ENCODE assay signal across 8 mouse cellular contexts in genomic region chr9:42123204-42123603, GRCm38 (mm10). TPM values are rescaled to one million over a fixed set of nuclear protein-coding genes. Genes with fewer than 3 reads are reported as not detected.
A peak's percentile ranks its signal among the peaks of the same experiment; 100 is the strongest.
DNase-seq lines count a peak whose midpoint lies in the region; ATAC-seq and TF ChIP-seq lines count a peak whose summit lies in the region.

No protein-coding gene starts in this region.

- TF ChIP-seq CTCF in left cerebral cortex, adult 2 months (IDR thresholded peaks at IDR 0.05), result no peak
- TF ChIP-seq CTCF in embryonic fibroblast, embryonic 13.5 days (IDR thresholded peaks at IDR 0.05; ENCODE audit: borderline replicate concordance, insufficient read depth, low read length), result no peak

- H3K4me3 ChIP-seq in left cerebral cortex, adult 2 months, result peak overlapping the region; percentile 76
- H3K4me3 ChIP-seq in embryonic fibroblast, embryonic 13.5 days (ENCODE audit: insufficient read depth, low read length), result peak overlapping the region; percentile 45
- H3K4me3 ChIP-seq in intestine, embryonic 15.5 days (replicated peaks), result peak overlapping the region; percentile 74
- peak overlapping the region; percentile 69 for H3K4me3 ChIP-seq in neural tube, embryonic 11.5 days (ENCODE audit: low read depth, low read length)

- no peak; the same call in 1 of the 2 replicates for ATAC-seq in intestine, embryonic 15.5 days
- ATAC-seq in neural tube, embryonic 11.5 days (ENCODE audit: insufficient read depth, low FRiP score, low TSS enrichment), result no peak

- intact Hi-C loops in left cerebral cortex, adult 2 months (cut with DNase I), result loop anchor here (2.0 to 5.0 kb wide), 5 partner anchors 38 to 118 kb away; no protein-coding TSS in a partner anchor
- intact Hi-C loops in left cerebral cortex, postnatal 4 days (cut with DNase I), result loop anchor here (5.0 to 10.0 kb wide), 3 partner anchors 68 to 119 kb away; no protein-coding TSS in a partner anchor
- intact Hi-C loops in left cerebral cortex, postnatal 14 days (cut with DNase I), result loop anchor here (5.0 kb wide), 4 partner anchors 36 to 86 kb away; no protein-coding TSS in a partner anchor
- intact Hi-C loops in left cerebral cortex, postnatal 10 days (cut with DNase I), result loop anchor here (5.0 kb wide), 2 partner anchors 66 to 114 kb away; no protein-coding TSS in a partner anchor

- H3K9me3 ChIP-seq in intestine, embryonic 15.5 days, result no peaks in the 10 kb centered on the region
- H3K9me3 ChIP-seq in neural tube, embryonic 11.5 days (ENCODE audit: control insufficient read depth, low read length), result no peaks in the 10 kb centered on the region

- H3K27me3 ChIP-seq in intestine, embryonic 15.5 days (replicated peaks), result no peaks in the 10 kb centered on the region
- no peaks in the 10 kb centered on the region for H3K27me3 ChIP-seq in neural tube, embryonic 11.5 days (ENCODE audit: control insufficient read depth, insufficient read depth, low read length)

- no peaks in the 10 kb centered on the region for H3K4me1 ChIP-seq in embryonic fibroblast, embryonic 13.5 days (ENCODE audit: control insufficient read depth, insufficient read depth, low read length)
- no peaks in the 10 kb centered on the region; the same call in 1 of the 2 replicates for H3K4me1 ChIP-seq in intestine, embryonic 15.5 days (replicated peaks)
- no peaks in the 10 kb centered on the region for H3K4me1 ChIP-seq in neural tube, embryonic 11.5 days (ENCODE audit: control insufficient read depth, insufficient read depth, low read length)

- no peak for DNase-seq in left cerebral cortex, adult 2 months (ENCODE audit: extremely low spot score in 1 of 2, low spot score in 2 of 2)
- no peak for DNase-seq in left cerebral cortex, postnatal 4 days
- DNase-seq in neural tube, embryonic 11.5 days (ENCODE audit: low spot score), result no peak
- no peak for DNase-seq in left cerebral cortex, postnatal 14 days (ENCODE audit: low spot score in 2 of 2)
- no peak for DNase-seq in left cerebral cortex, postnatal 10 days (ENCODE audit: extremely low spot score in 1 of 2, low spot score in 2 of 2)
- DNase-seq in B cell, adult 2 months, result no peak

- peak overlapping the region; percentile 79 for H3K4me2 ChIP-seq in intestine, embryonic 15.5 days (replicated peaks)
- peak overlapping the region; percentile 85 for H3K4me2 ChIP-seq in neural tube, embryonic 11.5 days (ENCODE audit: low read depth)

- no peaks in the 10 kb centered on the region for H3K36me3 ChIP-seq in intestine, embryonic 15.5 days
- H3K36me3 ChIP-seq in neural tube, embryonic 11.5 days (ENCODE audit: control insufficient read depth, insufficient read depth, low read length), result no peaks in the 10 kb centered on the region

- no peak for TF ChIP-seq POLR2A in embryonic fibroblast, embryonic 13.5 days (IDR thresholded peaks at IDR 0.05; ENCODE audit: low read depth, low read length)

- peak overlapping the region; percentile 96 for H3K27ac ChIP-seq in left cerebral cortex, adult 2 months
- H3K27ac ChIP-seq in embryonic fibroblast, embryonic 13.5 days (ENCODE audit: insufficient read depth, low read length), result no peak overlapping the region
- no peak overlapping the region for H3K27ac ChIP-seq in intestine, embryonic 15.5 days
- H3K27ac ChIP-seq in neural tube, embryonic 11.5 days (ENCODE audit: low read depth, low read length), result no peak overlapping the region

- peak overlapping the region; percentile 84; the same call in 1 of the 2 replicates for H3K9ac ChIP-seq in intestine, embryonic 15.5 days
- peak overlapping the region; percentile 71 for H3K9ac ChIP-seq in neural tube, embryonic 11.5 days (ENCODE audit: low read length)

- WGBS in intestine, embryonic 15.5 days, result 26% methylated on average over 11 of the region's 11 CpGs
- 34% methylated on average over 11 of the region's 11 CpGs for WGBS in neural tube, embryonic 11.5 days

RNA-seq across cellular contexts. Expression of gene Sorl1, which starts 0.9 kb away (rescaled TPM):
- total RNA-seq in left cerebral cortex, adult 2 months (2021), result 100 to 1,000 TPM; 238 to 239 TPM
- 10 to 100 TPM; 44.8 to 45.3 TPM for total RNA-seq in left cerebral cortex, postnatal 4 days (2021)
- polyA plus RNA-seq in embryonic fibroblast, embryonic 13.5 days (2011; ENCODE audit: insufficient read length, low read depth, missing spikeins), result 1.8 and 3.5 TPM in 2 replicates
- polyA plus RNA-seq in intestine, embryonic 15.5 days (2015; fragmentation: Nextera tagmentation; extraction: Ambion mirVana), result 9.0 and 10.3 TPM in 2 replicates
- polyA plus RNA-seq in neural tube, embryonic 11.5 days (2014; fragmentation: Nextera tagmentation; extraction: Ambion mirVana), result 10.2 and 11.6 TPM in 2 replicates
- 100 to 1,000 TPM; 137 to 158 TPM for total RNA-seq in left cerebral cortex, postnatal 14 days (2021)
- 10 to 100 TPM; 80.9 to 93.2 TPM for total RNA-seq in left cerebral cortex, postnatal 10 days (2021)
